Mouse (Mus musculus) MEL-GATA-1-ER (cell line): ENCODE measurements around the gene Krt6b.
"Not testable (repeated sequence)": the region's sequence is repeated elsewhere in the genome, so short reads cannot be mapped to it uniquely, and the experiment has no call there.

Source experiments
- DNase-seq: peaks from one replicate; pipeline ENCODE4 v3.0.0-alpha.2; 2012; ENCODE audit warnings: low read depth; ENCODE audit errors: extremely low read depth

The Krt6b gene

DNA sequence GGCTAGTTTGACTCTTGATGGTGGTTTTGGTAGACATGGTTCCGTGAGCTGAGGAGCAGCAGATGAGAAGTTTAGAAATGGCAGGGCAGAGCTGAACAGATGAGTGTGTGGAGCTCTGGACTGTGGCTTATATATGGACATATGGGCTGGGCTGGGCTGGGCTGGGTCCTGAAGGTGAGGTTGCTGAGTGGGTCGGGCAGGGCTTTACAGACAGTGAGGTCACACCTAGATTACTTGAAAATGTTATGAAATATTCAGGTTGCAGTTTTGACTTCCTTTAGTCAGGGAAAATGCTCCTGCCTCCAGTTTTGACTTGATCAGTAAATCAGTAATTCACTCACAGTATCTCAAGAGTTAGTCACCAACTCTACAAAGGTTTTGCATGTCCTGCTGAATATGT is at the start of gene Krt6b:
Krt6b (minus strand) TSS at position 101 of the 400 bp plus-strand sequence.
- DNase-seq: no peak

GRCm38 (mm10) chr15:101724686-101725085 is 44.6 kb upstream of the Krt6b start:
- DNase-seq: no peak

GRCm38 (mm10) chr15:101715831-101716230 is 35.7 kb upstream of the Krt6b start:
- DNase-seq: no peak

DNA sequence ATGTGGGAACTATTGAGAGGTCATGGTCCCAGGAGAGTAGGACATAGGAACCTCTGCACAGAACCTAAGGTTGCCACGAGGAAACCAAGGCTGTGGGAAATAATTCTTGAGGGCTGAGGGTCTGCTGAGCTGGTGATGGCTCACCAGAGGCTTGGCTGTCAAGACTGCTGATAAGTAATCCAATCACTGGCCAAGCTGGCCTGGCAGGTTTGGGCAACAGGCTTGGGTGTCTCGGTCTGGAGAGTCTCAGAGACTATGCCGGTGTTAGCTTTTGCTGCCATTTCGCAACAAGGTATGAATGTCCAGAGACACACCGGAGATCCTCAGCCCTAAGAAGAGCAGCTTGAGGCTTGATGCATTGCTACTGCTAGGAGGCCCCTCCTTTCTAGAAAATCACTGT is 34.3 kb upstream of the Krt6b start:
- no peak for DNase-seq

- DNase-seq: no peak
Observed at GRCm38 (mm10) chr15:101713731-101714130, 33.6 kb upstream of the Krt6b start.

- no peak for DNase-seq
Observed at GRCm38 (mm10) chr15:101712720-101713119, 32.6 kb upstream of the Krt6b start, which contains the start of gene Krt5. Gene Krt5 (minus strand): TSS chr15:101712898.

GRCm38 (mm10) chr15:101708683-101709082 is 28.6 kb upstream of the Krt6b start:
- no peak for DNase-seq

GRCm38 (mm10) chr15:101707454-101707853 is 27.4 kb upstream of the Krt6b start:
- no peak for DNase-seq

DNA sequence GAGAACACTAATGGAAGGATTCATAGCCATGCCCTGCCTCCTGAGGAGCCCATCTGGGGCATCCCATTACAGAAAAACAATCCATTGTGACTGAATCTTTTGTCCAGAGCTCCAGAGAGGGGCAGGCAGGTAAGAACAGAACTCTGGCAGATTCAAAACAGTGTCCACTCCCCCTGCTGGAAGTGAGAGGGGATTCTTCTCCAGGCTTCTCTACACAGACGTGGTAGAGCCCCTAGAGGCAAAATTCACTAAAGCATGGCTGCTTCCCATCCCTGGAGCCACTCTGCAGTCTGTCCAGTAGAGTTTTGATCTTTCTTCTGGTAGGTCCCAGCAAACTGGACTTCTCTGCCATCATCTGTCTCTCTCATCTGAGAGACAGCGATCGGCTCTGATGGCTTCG is 24.0 kb upstream of the Krt6b start:
- no peak for DNase-seq

DNA sequence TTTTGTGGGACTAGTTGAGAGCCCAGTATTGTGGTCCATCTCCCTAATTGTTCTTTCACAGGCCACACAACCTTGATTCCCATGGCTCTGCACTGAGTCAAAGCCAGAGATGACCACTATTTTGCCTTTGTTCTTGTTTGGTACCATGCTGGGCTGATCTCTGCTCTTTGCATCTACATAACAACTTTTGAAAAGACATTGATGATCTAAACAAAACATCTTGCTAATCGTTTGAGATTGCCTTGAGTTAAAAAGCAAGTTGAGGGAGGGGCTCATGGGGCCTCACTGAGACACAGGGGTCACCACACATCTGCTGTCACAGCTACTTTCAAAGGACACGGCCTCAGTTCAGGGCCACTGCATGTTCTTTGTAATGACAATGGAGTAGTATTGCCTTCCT is 22.3 kb upstream of the Krt6b start:
- DNase-seq: no peak

DNA sequence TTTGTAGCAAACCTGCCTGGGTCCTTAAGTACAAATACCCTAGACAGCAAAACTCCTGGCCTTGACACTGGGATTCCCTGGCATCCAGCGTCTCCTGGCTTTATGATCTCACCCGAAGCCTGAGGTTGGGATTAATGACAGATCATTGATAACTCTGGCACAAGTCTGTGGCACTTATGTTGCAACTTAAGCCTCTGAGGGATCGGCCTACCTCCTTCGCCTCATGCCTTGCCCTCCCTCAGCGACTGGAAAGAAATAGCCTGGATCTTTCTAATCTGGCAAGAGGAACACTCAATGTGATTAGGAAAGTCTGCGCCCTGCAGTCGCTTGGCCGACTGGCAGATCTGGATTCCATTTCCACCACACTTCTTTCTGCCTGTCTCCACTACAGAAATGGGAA is 19.8 kb upstream of the Krt6b start:
- no peak for DNase-seq

GRCm38 (mm10) chr15:101699192-101699591 is 19.1 kb upstream of the Krt6b start:
- no peak for DNase-seq

- no peak for DNase-seq
Observed at GRCm38 (mm10) chr15:101697326-101698188, 17.5 kb upstream of the Krt6b start.

DNA sequence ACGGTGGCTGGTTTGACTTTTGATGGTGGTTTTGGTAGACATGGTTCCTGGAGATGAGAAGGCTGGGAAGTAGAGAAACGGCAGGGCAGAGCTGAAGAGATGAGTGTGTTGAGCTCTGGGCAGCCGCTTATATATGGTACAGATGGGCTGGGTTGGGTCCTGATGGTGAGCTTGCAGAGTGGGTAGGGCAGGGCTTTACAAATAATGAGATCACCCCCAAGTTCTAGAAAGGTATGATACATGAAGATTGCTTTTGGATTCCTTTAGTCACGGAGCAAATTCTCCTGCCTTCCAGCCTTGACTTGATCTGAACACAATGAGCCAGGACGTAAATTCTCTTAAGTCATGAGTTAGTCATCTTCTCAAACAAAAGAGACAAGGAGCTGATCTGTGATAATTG is 14.1 kb upstream of the Krt6b start, which contains the start of gene Krt6a:
Krt6a (minus strand) TSS at position 101 of the 400 bp plus-strand sequence.
- DNase-seq: no peak

DNA sequence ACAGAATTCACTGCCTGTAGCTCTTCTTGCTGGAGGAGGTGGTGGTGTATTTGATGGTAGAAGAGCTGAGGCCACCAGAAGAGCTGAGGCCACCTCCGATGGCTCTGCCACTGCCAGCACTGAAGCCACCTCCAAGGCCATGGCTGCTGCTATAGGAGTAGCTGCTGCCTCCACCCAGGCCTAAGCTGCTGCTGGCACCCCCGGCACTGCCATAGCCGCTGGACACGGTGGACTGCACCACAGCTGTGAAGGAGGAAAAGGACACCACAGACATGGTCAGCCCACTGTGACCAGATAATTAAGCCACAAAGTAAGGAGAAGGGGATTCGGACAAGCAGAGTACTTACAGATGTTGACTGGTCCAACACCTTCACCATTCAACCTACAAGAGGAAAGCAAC is 10.4 kb upstream of the Krt6b start:
- DNase-seq: not testable (repeated sequence)

GRCm38 (mm10) chr15:101688161-101688560 is 8.1 kb upstream of the Krt6b start:
- DNase-seq: no peak

DNA sequence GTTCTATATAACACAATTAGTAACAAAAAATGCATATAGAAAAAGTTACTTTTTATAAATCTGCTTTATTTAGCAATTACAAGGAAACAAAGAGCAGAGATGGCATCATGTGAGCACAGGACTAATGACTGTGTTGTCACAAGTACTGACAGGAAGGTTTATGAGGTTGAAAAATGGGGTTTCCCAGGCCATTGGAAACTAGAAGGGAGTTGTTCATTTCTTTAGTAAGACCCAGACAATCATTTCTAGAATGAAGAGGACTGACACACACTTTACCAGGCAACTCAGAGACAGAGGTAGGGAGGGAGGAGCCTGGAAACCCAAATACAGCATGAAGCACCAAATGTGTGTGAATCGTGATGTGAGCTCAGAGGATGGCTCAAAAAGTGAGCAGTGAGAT is 4.1 kb downstream of the Krt6b start:
- DNase-seq: no peak

- DNase-seq: no peak
Observed at GRCm38 (mm10) chr15:101652736-101653265, 27.3 kb downstream of the Krt6b start.

- no peak for DNase-seq
Observed at GRCm38 (mm10) chr15:101647280-101647679, 32.8 kb downstream of the Krt6b start, which contains the start of gene Gm5478. Gene Gm5478 (minus strand): TSS chr15:101647380.

GRCm38 (mm10) chr15:101627884-101628283 is 52.2 kb downstream of the Krt6b start, which contains the start of gene Gm5414:
Gene Gm5414 (minus strand): TSS chr15:101628188.
- no peak for DNase-seq
